Mouse (Mus musculus) heart, postnatal 25 days (tissue): ENCODE measurements around the gene Postn. TPM values are rescaled to one million over a fixed set of nuclear protein-coding genes. Genes with fewer than 3 reads are reported as not detected.

Source experiments
- DNase-seq: peaks from one replicate; pipeline ENCODE4 v3.0.0; 2022; ENCODE audit warnings: low spot score
- intact Hi-C: fragments of 180-260 bp; cut with DNase I; formaldehyde crosslinking; loops from one replicate; pipeline ENCODE4 v1.15.1; 2025
- total RNA-seq, 2 experiments: library from RNA; stranded (reverse); gene quantifications; 2 replicates each; pipeline ENCODE4 v1.2.3; 2021

The Postn gene
- total RNA-seq, 2 experiments from 2014 or later: 28.1 to 33.8 TPM

DNA sequence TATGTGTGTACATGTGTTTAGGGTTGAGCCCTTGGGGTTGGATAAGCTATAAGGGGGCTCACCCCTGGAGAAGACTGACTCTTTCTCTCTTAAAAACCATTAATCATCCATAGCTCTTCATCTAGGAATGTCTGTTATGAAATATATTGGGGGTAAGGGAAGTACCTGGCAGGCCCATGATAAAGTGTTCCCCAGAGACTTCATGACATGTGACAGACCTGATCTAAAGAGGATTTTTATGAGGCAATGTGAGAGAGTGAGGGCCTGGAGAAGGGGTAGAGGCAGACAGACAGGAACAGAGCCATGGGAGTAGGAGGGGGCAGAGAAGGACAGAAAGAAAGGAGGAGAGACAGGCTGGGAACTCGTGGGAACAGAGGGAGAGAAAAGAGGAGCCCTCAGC, 53.5 kb downstream of the Postn start:
- intact Hi-C loops: no loop called here

DNA sequence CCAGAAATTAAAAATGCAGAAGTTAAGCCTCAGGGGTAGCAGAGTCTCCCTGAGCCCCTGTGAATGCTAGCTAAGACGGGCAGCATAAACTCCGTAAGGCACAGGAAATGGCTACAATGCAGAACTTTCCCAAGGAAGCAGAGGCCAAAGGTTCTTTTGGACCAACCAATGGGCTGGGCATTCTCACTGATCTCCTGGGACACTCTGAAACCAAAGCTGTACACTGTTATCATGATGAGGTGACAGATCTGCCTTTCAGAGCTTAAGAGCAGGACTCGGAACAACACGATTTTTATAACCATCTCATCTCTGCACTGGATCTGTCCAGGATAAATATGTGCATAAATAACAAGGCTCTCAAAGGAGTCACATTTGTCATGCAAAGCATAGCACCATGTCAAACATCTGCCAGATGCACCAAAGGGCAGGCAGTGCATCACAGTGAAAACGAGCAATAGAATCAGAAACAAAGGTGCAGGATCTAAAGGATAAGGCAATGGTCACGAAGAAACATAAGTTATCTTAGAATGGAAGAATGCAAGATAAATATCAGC, 57.0 kb downstream of the Postn start:
- DNase-seq: no peak
- intact Hi-C loops: no loop called here

More for the DNA sequence above, 53.5 kb downstream of the Postn start:
- no peak for DNase-seq

DNA sequence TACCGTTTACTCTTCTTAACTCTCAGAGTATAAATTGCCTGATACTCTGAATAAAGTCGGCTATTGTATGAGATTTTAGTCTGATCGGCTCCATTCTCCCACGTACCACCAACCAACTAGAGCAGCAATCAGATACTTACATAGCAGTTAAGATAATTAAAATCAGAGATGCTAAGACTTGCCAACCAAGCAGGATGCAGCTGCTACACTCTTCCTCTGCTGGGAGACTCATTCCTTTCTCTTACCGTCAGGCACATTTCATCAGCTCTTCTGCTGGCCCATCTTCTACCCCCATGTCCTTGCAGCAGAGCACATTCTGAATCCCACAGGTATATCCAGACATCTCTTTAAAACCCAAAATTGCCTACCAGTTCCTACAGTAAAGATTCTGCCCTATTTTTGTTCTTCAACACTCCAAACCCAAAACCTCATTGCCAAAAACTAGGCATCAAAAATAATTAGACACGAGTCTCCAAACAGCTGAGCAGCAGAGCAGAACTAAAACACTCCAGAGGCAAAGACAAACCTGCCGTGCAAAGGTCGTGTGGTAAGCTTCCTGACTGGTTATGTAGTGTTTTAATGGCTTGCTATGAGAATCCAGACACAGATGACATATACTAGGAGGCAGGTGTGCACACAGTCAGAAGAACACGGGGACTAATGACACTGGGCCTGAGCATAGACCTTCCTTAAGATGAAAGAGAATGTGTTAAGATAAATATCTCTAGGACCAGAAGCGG, 59.5 kb downstream of the Postn start:
- intact Hi-C loops: no loop called here
- no peak for DNase-seq

DNA sequence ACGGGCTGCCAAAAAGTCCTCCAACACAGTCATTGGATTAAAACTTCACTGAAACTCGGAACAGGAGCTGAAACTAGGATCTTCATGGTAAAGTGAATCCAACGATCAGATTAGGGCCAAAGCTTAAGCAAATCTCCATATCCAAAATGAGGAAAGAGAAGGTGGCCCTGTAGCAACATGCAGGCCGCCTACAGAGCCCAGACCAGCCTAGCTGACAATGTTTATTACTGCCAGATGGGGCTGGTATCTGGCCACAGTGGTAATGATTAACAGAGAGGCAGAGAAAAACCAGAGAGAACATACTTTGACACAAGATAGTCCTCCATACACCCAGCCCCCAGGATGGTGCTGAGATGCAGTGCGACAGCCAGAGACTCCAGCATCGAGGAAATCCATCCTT, 60.1 kb downstream of the Postn start:
- no peak for DNase-seq
- intact Hi-C loops: no loop called here

DNA sequence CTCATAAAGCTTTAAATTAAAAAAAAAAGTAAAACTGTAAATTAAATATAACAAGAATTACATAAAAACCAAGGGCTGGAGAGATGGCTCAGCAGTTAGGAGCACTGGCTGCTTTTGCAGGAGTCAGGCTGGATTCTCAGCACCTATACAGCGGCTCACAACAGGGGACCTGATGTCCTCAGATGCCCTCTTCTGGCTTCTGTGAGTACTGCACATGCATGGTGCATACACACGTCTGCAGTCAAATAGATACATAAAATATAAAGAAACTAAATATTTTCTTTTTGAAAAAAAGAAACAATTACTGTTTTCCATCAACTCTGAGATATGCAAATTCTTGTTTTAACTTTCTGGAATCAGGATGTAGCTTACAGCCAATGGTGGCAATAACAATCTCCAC, 60.8 kb downstream of the Postn start:
- intact Hi-C loops: no loop called here
- no peak for DNase-seq

DNA sequence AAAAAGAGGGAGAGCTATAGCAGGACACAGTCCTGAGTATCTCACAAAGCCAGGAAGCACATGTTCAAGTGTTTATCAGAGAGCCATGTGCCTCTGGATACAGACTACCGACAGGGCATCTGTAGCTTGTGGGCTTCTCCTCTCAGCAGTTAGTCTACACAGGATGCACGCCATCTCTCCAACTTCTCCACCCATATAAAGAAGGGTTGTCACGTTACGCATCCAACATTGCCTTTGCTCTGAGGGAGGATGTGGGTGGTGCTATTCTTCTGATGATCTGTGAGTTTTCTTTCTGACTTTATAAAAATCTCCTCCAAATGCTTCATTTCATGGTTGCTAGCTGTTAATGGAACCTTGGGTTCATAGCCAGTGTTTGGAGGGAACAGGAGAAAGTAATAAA, 63.2 kb downstream of the Postn start:
- DNase-seq: no peak
- intact Hi-C loops: no loop called here

DNA sequence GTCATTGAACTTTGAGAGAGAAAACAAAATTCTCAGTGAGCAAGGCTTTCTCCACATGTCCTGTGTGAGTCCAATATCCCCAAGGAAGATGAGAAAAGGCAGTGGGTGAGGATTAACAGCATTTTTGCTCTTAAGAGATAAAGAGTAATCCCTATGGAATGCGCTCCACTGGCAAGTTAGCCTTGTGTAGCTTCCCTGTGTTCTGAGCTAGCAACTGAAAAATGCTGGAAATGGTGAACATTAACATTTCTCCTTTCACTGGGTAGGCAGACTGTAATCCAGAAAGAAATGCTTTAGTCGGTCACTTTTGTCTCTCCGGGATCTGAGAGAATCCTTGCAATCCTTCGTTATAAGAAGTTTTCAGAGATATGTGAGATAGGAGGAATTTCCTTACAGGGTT, 70.8 kb downstream of the Postn start:
- intact Hi-C loops: no loop called here
- no peak for DNase-seq

DNA sequence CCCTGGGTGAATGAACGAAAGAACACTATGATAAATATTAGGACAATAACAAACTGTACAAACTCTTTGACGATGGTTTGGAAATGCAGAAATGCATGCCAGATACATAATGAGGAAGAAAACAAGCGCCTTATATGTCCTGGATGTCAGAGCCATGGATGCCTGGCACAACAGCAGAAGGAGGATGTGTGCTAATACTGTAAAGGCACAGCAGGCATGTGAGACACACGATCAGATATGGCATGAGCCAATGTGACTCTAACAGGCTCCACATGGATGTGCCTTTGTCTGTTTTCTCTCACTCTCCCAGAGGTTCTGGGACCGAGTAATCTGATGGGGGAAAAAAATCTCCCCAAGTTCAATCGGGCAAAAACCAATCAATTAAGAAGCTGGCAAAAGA, 71.3 kb downstream of the Postn start:
- intact Hi-C loops: no loop called here
- DNase-seq: no peak

DNA sequence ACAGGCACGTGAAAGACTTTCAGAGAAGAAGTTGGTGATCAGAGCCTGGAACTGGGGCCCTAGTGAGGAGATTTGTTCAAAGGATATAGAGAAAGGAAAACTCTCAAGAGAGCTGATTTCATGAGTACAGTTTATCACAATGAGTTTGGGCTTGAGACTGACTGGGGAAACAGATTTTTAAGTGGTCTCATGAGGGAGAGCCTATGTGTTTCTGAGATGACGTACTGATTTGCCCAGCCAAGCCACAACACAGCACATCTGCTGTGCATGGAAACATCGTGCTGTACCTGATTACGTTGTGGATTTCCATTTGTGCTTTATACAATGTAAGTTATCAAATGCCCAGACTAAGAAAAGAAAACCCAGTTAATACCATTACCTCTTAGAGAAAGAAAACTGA, 71.7 kb downstream of the Postn start:
- intact Hi-C loops: no loop called here
- no peak for DNase-seq

DNA sequence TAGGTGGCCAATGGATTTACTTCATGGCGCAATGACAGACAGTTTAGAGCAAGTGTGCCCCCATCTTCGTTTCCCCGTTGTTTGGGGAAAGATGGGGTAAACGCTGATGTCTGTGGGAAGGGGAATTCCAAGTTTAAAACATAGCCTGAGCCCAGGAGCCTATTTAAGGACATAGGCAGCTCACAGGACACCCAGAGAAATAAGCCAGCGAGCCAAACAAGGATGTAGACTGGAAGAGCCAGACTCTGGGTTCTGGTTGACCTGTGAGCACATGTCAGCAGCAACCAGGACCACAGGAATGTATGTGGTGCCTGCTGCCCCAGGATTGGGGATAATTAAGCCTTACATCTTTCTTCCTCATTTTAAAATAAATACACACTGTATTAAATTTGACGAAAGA, 73.7 kb downstream of the Postn start:
- intact Hi-C loops: no loop called here

DNA sequence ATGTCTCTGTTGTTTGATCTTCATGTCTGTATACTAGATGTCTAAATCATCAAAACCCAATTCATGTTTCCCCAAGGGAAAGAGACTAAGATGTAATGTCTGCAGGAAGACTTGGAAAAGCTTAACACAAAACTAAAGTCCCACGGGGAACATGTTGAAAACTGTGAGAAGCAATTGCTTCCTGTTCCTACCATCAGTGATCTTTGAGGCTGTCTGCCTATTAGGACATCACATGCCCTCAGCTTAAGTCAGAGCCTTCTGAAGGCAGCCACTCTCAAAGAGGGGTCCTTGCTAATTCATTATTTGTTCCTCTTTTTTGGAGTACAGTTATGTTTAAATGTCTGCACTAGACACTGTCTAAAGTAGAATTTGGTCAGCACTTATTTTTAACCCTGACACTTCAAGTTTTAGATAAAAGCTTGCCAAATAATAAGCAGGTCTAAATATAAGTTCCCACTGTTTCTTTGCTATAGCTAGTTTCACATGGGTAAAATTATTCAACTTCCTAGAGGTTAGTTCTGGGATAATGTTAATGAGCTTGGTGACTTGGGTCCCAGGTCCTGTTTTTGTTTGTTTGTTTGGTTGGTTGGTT, 75.6 kb downstream of the Postn start:
- intact Hi-C loops: no loop called here
- no peak for DNase-seq

More for the DNA sequence above, 73.7 kb downstream of the Postn start:
- no peak for DNase-seq

Other genes starting within 250 kb of the Postn start
- under 1 TPM in 1 of 2 experiments, not detected in 1; 0.11 TPM for gene Trpc4, start 205.1 kb upstream of the Postn start, total RNA-seq